Mouse (Mus musculus) MEL (cell line): ENCODE results near the gene Klhl5.

Source experiments
- EP300 ChIP-seq, 2 experiments: IDR thresholded peaks; 2 replicates each; pipeline ENCODE4 v1.6.1; 2011; ENCODE audit warnings: improper control_type of control experiment in 2 of 2, low read length in 2 of 2, low read depth in 1 of 2, mild to moderate bottlenecking in 1 of 2
- ETS1 ChIP-seq: IDR thresholded peaks from 2 replicates; pipeline ENCODE4 v1.6.1; 2012; ENCODE audit warnings: low read depth, mild to moderate bottlenecking, inconsistent platforms, low read length, improper control_type of control experiment, moderate library complexity
- KAT2A ChIP-seq: conservative IDR thresholded peaks from 2 replicates; pipeline ENCODE4 v1.6.1; 2012; ENCODE audit warnings: low read depth, low read length, improper control_type of control experiment, inconsistent platforms
- MEF2A ChIP-seq: IDR thresholded peaks from 2 replicates; pipeline ENCODE4 v1.6.1; 2014; ENCODE audit warnings: low read depth, mild to moderate bottlenecking, inconsistent platforms, low read length, improper control_type of control experiment; ENCODE audit not compliant: poor library complexity, insufficient replicate concordance, severe bottlenecking; ENCODE audit errors: extremely low read depth
- TCF12 ChIP-seq: IDR thresholded peaks from 2 replicates; pipeline ENCODE4 v1.6.1; 2014; ENCODE audit warnings: low read depth, mild to moderate bottlenecking, inconsistent platforms, low read length, improper control_type of control experiment, moderate library complexity
- USF1 ChIP-seq: IDR thresholded peaks from 2 replicates; pipeline ENCODE4 v1.6.1; 2014; ENCODE audit warnings: low read depth, mild to moderate bottlenecking, inconsistent platforms, low read length, improper control_type of control experiment, moderate library complexity

DNA sequence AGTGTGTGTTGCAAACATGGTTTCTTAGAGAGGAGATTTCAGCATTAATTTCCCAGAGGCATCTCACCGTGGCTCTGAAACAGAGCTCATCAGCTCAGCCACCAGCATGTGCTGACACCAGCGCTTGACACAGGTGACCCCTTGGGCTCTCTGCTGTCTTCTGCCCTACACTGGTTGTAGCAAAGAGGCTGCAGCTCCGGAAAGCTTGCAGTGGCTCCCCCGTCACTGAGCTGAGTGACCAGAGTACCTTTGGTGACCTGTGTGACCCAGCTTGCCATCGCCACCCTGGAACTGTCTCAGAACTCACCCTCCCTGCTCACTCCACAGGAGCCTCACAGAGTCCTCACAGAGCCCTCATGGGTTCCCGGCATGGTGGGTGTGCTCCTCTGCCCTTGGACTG is 34.9 kb downstream of the Klhl5 start:
- no peak for TF ChIP-seq EP300 (IDR thresholded peaks at IDR 0.05; ENCODE audit: low read depth in 1 of 2, low read length in 2 of 2)
- no peak for TF ChIP-seq USF1
- no peak for TF ChIP-seq MEF2A
- no peak for TF ChIP-seq TCF12
- no peak for TF ChIP-seq ETS1
- TF ChIP-seq KAT2A, result no peak
